Mouse (Mus musculus) forebrain, embryonic 16.5 days (tissue): Measurements from ENCODE around the gene Itln1. TPM values are rescaled to one million over a fixed set of nuclear protein-coding genes. Genes with fewer than 3 reads are reported as not detected.

Experiments used
- ATAC-seq: fragments of 200-750 bp; cut with Nextera tagmentation; 2 replicates; pipeline ENCODE4 v1.8.0; 2017; ENCODE audit warnings: mild to moderate bottlenecking, moderate library complexity
- H3K27ac ChIP-seq: fragments of 300-500 bp; sonication (generic); 2 replicates; pipeline ENCODE4 v1.5.1; 2014; ENCODE audit warnings: low read length, control low read depth
- H3K27me3 ChIP-seq: fragments of 300-500 bp; sonication (generic); replicated peaks from 2 replicates; pipeline ENCODE4 v1.6.1; 2014; ENCODE audit warnings: low read length; ENCODE audit not compliant: control insufficient read depth, insufficient read depth
- H3K36me3 ChIP-seq: fragments of 300-500 bp; sonication (generic); 2 replicates; pipeline ENCODE4 v1.6.1; 2014; ENCODE audit not compliant: control insufficient read depth, insufficient read depth
- H3K4me1 ChIP-seq: fragments of 300-500 bp; sonication (generic); replicated peaks from 2 replicates; pipeline ENCODE4 v1.6.1; 2014; ENCODE audit warnings: low read length; ENCODE audit not compliant: control insufficient read depth, insufficient read depth
- H3K4me2 ChIP-seq: fragments of 300-500 bp; sonication (generic); 2 replicates; pipeline ENCODE4 v1.6.1; 2014; ENCODE audit warnings: mild to moderate bottlenecking, low read length, control low read depth
- H3K4me3 ChIP-seq: fragments of 300-500 bp; sonication (generic); replicated peaks from 2 replicates; pipeline ENCODE4 v1.5.1; 2014; ENCODE audit warnings: mild to moderate bottlenecking, low read length, control low read depth
- H3K9ac ChIP-seq: fragments of 300-500 bp; sonication (generic); replicated peaks from 2 replicates; pipeline ENCODE4 v1.6.1; 2014; ENCODE audit warnings: low read depth, low read length, control low read depth
- H3K9me3 ChIP-seq: fragments of 300-500 bp; sonication (generic); 2 replicates; pipeline ENCODE4 v1.6.1; 2016; ENCODE audit warnings: low read length; ENCODE audit not compliant: control insufficient read depth
- WGBS: fragments of 180-500 bp; shearing (Covaris S2); extraction: QIAGEN DNeasy Blood & Tissue Kit; methylation state at CpG from one replicate; pipeline ENCODE4 v1.1.7; 2014; 5-methylcytosine and 5-hydroxymethylcytosine counted together
- polyA plus RNA-seq: library from polyadenylated mRNA; unstranded; fragments of >200 nt; fragmentation: Nextera tagmentation; extraction: Ambion mirVana; gene quantifications from 2 replicates; pipeline ENCODE4 v1.2.1, GENCODE M21; 2015

The Itln1 gene
- polyA plus RNA-seq, 1 experiment from 2014 or later: not detected

DNA sequence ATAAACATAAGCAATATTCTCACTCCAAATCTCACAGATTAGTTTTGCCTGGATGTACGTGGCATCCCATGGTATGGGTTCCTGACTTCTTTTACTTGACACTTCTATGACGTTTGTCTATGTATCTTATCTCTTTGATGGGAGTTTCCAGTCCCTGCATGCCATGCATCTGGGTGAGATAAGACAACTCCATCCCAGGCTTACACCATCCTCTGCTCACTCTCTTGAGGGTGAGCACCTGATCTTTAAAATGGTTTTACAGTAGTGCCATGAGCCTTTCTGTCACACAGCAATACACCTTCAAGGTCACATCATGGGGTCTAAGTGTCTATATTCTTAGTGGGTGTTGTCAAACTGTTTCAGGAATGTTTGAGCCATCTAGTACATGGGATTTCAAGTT, 25.2 kb upstream of the Itln1 start:
- Histone ChIP-seq H3K4me1 (no peaks in the 10 kb centered on the region), H3K9ac (no peak overlapping the region), H3K36me3 (no peaks in the 10 kb centered on the region), H3K9me3 (no peaks in the 10 kb centered on the region), H3K4me3 (no peak overlapping the region), H3K4me2 (no peak overlapping the region), H3K27ac (no peak overlapping the region), H3K27me3 (no peaks in the 10 kb centered on the region)
- ATAC-seq: no peak
- 83% methylated on average over 2 of the region's 2 CpGs for WGBS

DNA sequence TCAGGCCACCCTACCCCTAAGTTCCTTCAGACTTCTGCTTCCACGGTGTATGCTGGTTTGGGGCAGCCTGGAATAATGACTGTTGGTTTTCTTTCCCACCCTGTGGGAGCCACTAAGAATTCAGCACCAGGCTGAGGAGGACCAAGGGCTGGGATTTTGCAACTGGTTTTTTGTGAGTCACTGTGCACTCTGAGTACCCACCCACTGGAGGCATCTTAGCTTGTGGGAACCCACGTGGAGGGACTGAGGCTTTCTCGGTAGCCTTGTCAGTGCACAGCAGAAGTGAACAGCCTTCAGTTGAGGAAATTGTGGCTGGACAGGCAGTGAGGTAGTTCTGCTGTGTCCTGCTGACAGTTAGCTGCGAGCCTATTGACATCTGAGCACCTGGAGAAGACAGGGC, 23.8 kb upstream of the Itln1 start, which contains the start of gene Cd244a:
Gene Cd244a, plus strand, starts transcription at position 296 of the 400 bp plus-strand sequence.
- 80% methylated on average over 4 of the region's 4 CpGs for WGBS
- Histone ChIP-seq H3K4me2 (no peak within 1 kb of the TSS), H3K9me3 (no peaks in the 10 kb centered on the region), H3K4me1 (no peaks in the 10 kb centered on the region), H3K4me3 (no peak within 1 kb of the TSS), H3K27me3 (no peaks in the 10 kb centered on the region), H3K9ac (no peak within 1 kb of the TSS), H3K36me3 (no peaks in the 10 kb centered on the region), H3K27ac (no peak within 1 kb of the TSS)
- no peak for ATAC-seq

DNA sequence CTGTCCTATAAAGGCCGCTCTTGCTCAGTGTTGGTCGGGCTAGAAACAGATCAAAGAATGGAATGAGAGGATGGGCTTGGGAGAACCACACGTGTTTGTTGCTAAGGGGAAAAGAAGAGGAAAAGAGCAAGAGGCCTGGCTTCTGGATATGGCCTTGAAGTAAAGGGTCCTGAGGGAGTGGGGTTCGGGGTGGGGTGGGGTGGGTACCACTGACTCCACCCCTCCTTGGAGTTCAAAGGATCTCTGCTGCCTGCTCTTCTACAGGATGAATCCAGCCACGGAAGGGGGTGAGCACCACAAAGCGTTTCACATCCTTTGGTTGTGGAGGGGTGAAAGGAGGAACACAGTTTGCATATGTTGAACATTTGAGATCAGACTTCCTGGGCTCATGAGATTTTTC, 23.3 kb upstream of the Itln1 start:
- no peaks in the 10 kb centered on the region; the same call in 1 of the 2 replicates for H3K4me1 ChIP-seq
- H3K27ac ChIP-seq: no peak overlapping the region
- H3K27me3 ChIP-seq: no peaks in the 10 kb centered on the region
- no peak for ATAC-seq
- no peak overlapping the region for H3K4me2 ChIP-seq
- 79% methylated on average over 6 of the region's 6 CpGs for WGBS
- no peaks in the 10 kb centered on the region for H3K9me3 ChIP-seq
- H3K4me3 ChIP-seq: no peak overlapping the region
- H3K9ac ChIP-seq: no peak overlapping the region
- H3K36me3 ChIP-seq: no peaks in the 10 kb centered on the region

- Histone ChIP-seq H3K4me2 (no peak overlapping the region), H3K4me1 (no peaks in the 10 kb centered on the region; the same call in 1 of the 2 replicates)
- no peak for ATAC-seq
Observed at GRCm38 (mm10) chr1:171556366-171556765, 21.3 kb upstream of the Itln1 start.

GRCm38 (mm10) chr1:171553359-171554341, 18.6 kb upstream of the Itln1 start:
- no peak overlapping the region for H3K27ac ChIP-seq
- WGBS: 83% methylated on average over 11 of the region's 11 CpGs

More at GRCm38 (mm10) chr1:171556366-171556765, 21.3 kb upstream of the Itln1 start:
- Histone ChIP-seq H3K27ac (no peak overlapping the region), H3K27me3 (no peaks in the 10 kb centered on the region), H3K9ac (no peak overlapping the region), H3K9me3 (no peaks in the 10 kb centered on the region), H3K36me3 (no peaks in the 10 kb centered on the region), H3K4me3 (no peak overlapping the region)
- 90% methylated on average over 2 of the region's 2 CpGs for WGBS

DNA sequence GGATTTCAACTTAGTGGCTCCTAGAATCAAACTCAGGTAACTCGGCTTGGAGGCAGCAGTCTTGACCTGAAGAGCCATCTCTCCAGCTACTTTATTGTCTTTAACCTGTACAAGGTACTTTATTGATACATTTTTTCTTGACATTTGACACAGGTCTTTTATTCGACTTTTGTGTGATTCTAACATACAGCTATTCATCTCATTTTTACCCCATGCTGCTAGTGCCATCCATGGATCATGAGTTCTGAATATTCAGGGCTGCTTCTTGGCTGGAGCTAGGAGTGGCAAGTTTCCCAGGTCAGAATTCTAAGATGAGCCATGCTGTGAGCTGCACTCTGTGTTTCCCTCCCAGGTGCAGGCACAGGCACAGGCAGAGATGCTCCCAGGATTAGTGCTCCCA, 17.1 kb upstream of the Itln1 start:
- WGBS: 80% methylated on average over 2 of the region's 2 CpGs
- no peaks in the 10 kb centered on the region for H3K27me3 ChIP-seq
- no peak for ATAC-seq
- no peak overlapping the region for H3K4me2 ChIP-seq
- no peak overlapping the region for H3K27ac ChIP-seq
- no peak overlapping the region for H3K9ac ChIP-seq
- no peaks in the 10 kb centered on the region for H3K36me3 ChIP-seq
- H3K4me3 ChIP-seq: no peak overlapping the region
- no peaks in the 10 kb centered on the region; the same call in 1 of the 2 replicates for H3K4me1 ChIP-seq
- H3K9me3 ChIP-seq: no peaks in the 10 kb centered on the region

More at GRCm38 (mm10) chr1:171553359-171554341, 18.6 kb upstream of the Itln1 start:
- H3K4me3 ChIP-seq: no peak overlapping the region
- ATAC-seq: 0 out of 2 replicates have a peak, but pooled peaks have one; percentile 36
- H3K9me3 ChIP-seq: no peaks in the 10 kb centered on the region
- no peak overlapping the region for H3K9ac ChIP-seq
- no peaks in the 10 kb centered on the region for H3K27me3 ChIP-seq
- H3K4me2 ChIP-seq: no peak overlapping the region
- H3K36me3 ChIP-seq: no peaks in the 10 kb centered on the region
- H3K4me1 ChIP-seq: no peaks in the 10 kb centered on the region; the same call in 1 of the 2 replicates

DNA sequence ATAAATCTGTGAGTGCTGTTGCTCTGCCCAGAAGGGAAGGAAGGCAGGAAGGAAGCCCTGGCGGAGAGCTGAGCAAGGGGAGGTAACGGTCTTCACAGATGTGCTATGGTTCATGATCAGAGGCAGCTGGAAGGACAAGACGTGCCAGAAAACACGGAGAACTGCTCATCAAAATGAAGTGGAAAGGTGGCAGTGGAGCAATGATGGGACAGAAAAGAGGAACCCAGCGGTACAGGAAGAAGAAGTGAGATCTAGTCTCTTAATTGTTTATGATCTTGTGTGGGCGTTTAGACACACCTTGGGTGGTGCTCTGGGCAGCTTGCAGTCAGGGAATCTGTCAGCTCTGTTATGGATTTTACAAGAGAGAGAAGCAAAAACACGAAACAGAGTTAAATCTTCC, 16.2 kb upstream of the Itln1 start:
- Histone ChIP-seq H3K36me3 (no peaks in the 10 kb centered on the region), H3K27ac (no peak overlapping the region), H3K4me2 (no peak overlapping the region), H3K4me1 (no peaks in the 10 kb centered on the region; the same call in 1 of the 2 replicates), H3K9me3 (no peaks in the 10 kb centered on the region), H3K27me3 (no peaks in the 10 kb centered on the region), H3K4me3 (no peak overlapping the region), H3K9ac (no peak overlapping the region)
- 84% methylated on average over 7 of the region's 7 CpGs for WGBS
- no peak for ATAC-seq

DNA sequence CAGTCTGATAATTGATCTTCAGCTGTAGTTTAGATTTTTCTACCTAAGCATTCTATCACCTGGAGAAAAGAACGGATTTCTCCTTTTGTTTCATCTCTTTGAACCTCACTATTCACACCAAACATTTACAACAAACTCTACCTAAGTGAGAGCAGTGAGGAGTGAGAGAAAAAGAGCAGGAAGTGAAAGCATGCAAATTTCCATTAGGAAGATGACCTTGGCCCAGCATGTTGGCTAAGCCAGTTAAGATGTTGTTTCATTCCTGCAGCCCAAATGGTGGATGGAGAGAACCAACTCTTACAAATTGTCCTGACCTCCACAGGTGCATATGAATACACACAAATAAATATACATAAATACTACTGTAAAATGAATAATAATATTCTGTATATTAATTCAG, 5.6 kb upstream of the Itln1 start:
- H3K36me3 ChIP-seq: no peaks in the 10 kb centered on the region
- H3K27me3 ChIP-seq: no peaks in the 10 kb centered on the region
- no peak overlapping the region for H3K27ac ChIP-seq
- no peak overlapping the region for H3K9ac ChIP-seq
- ATAC-seq: no peak
- H3K9me3 ChIP-seq: peaks cover 3% of the 10 kb centered on the region
- H3K4me3 ChIP-seq: no peak overlapping the region
- H3K4me1 ChIP-seq: no peaks in the 10 kb centered on the region
- 82% methylated on average over 1 of the region's 1 CpGs for WGBS
- no peak overlapping the region for H3K4me2 ChIP-seq

DNA sequence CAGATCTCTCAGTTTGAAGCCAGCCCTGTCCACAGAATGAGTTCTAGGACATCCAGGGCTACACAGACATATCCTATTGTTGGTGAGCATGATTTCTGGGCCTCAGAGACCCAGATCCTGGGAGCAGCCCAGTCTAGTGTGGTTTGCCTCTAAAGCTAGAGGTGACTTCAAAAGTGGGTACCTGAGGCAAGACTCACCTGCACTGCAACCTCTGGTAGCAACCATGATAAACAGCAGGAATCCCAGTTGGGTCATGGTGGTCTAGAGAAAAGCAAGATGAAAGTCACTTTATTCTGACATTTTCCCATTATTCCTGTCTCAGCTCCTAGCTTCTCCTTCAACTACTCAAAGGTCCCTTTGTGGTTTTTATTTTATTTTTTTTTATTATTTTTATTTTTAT, 537 bp downstream of the Itln1 start:
- Histone ChIP-seq H3K4me1 (no peaks in the 10 kb centered on the region), H3K9ac (no peak overlapping the region), H3K4me2 (no peak overlapping the region), H3K27me3 (no peaks in the 10 kb centered on the region), H3K36me3 (no peaks in the 10 kb centered on the region), H3K27ac (no peak overlapping the region), H3K4me3 (no peak overlapping the region), H3K9me3 (peaks cover 3% of the 10 kb centered on the region)
- no peak for ATAC-seq
